In genomic region chr2:32904637-32905036, GRCm38 (mm10) we compare ENCODE assay signal across 19 mouse cellular contexts. TPM values are rescaled to one million over a fixed set of nuclear protein-coding genes. Genes with fewer than 3 reads are reported as not detected.
A peak's percentile ranks its signal among the peaks of the same experiment; 100 is the strongest.
DNase-seq lines count a peak whose midpoint lies in the region; ATAC-seq and TF ChIP-seq lines count a peak whose summit lies in the region.
"Had no signal": no experiment of that assay in that cellular context is flagged by ENCODE, and none has a peak within 500 bp of the region (broad histone marks: within the 10 kb centered on the region; RNA-seq: fewer than 3 reads in every experiment).

No protein-coding gene starts in this region.

- peak overlapping the region; percentile 15; the same call in 1 of the 2 replicates for H3K4me2 ChIP-seq in intestine, embryonic 15.5 days (replicated peaks)
- H3K4me2 ChIP-seq in intestine, postnatal 0 days (replicated peaks; ENCODE audit: low read depth) = no peak overlapping the region
- H3K4me2 ChIP-seq in liver, embryonic 16.5 days (ENCODE audit: low read depth, low read length) = no peak overlapping the region
- no peak overlapping the region for H3K4me2 ChIP-seq in hindbrain, embryonic 11.5 days (replicated peaks; ENCODE audit: low read depth, low read length)
- H3K4me2 ChIP-seq: embryonic facial prominence, embryonic 13.5 days; limb, embryonic 12.5 days; midbrain, embryonic 11.5 days had no signal

- no peak for ATAC-seq in intestine, embryonic 15.5 days
- no peak for ATAC-seq in intestine, postnatal 0 days
- ATAC-seq in liver, embryonic 16.5 days (ENCODE audit: low read depth) = peak; percentile 81
- no peak for ATAC-seq in hindbrain, embryonic 11.5 days (ENCODE audit: low FRiP score)

- peak overlapping the region; percentile 38 for H3K27ac ChIP-seq in intestine, embryonic 15.5 days
- H3K27ac ChIP-seq in intestine, postnatal 0 days (ENCODE audit: low read depth, low read length) = no peak overlapping the region
- H3K27ac ChIP-seq in liver, embryonic 16.5 days (ENCODE audit: low read length) = peak overlapping the region; percentile 39; the same call in 1 of the 2 replicates
- H3K27ac ChIP-seq in hindbrain, embryonic 11.5 days (ENCODE audit: low read depth, low read length) = no peak overlapping the region
- H3K27ac ChIP-seq: embryonic facial prominence, embryonic 13.5 days had no signal

- peaks cover 2% of the 10 kb centered on the region; the same call in 1 of the 2 replicates for H3K36me3 ChIP-seq in intestine, embryonic 15.5 days
- H3K36me3 ChIP-seq in intestine, postnatal 0 days (ENCODE audit: control insufficient read depth, insufficient read depth) = peaks cover 11% of the 10 kb centered on the region; the same call in 1 of the 2 replicates
- no peaks in the 10 kb centered on the region for H3K36me3 ChIP-seq in liver, embryonic 16.5 days (ENCODE audit: control insufficient read depth, insufficient read depth)
- H3K36me3 ChIP-seq in hindbrain, embryonic 11.5 days (ENCODE audit: control insufficient read depth, insufficient read depth, low read length) = no peaks in the 10 kb centered on the region
- H3K36me3 ChIP-seq: G1E had no signal

- H3K4me1 ChIP-seq in intestine, embryonic 15.5 days (replicated peaks) = peaks cover 52% of the 10 kb centered on the region
- H3K4me1 ChIP-seq in intestine, postnatal 0 days (replicated peaks; ENCODE audit: control insufficient read depth, insufficient read depth, low read length) = no peaks in the 10 kb centered on the region
- peaks cover 31% of the 10 kb centered on the region for H3K4me1 ChIP-seq in liver, embryonic 16.5 days (ENCODE audit: control insufficient read depth, low read depth, low read length)
- peaks cover 6% of the 10 kb centered on the region for H3K4me1 ChIP-seq in hindbrain, embryonic 11.5 days (replicated peaks; ENCODE audit: control insufficient read depth, insufficient read depth, low read length)

- no peaks in the 10 kb centered on the region for H3K27me3 ChIP-seq in intestine, embryonic 15.5 days (replicated peaks)
- H3K27me3 ChIP-seq in intestine, postnatal 0 days (replicated peaks; ENCODE audit: control insufficient read depth, insufficient read depth, low read length) = no peaks in the 10 kb centered on the region
- no peaks in the 10 kb centered on the region for H3K27me3 ChIP-seq in liver, embryonic 16.5 days (ENCODE audit: control insufficient read depth, insufficient read depth, low read depth, low read length)
- no peaks in the 10 kb centered on the region for H3K27me3 ChIP-seq in hindbrain, embryonic 11.5 days (ENCODE audit: control insufficient read depth, insufficient read depth, low read length)
- H3K27me3 ChIP-seq: embryonic facial prominence, embryonic 13.5 days; limb, embryonic 12.5 days had no signal

- H3K9ac ChIP-seq in intestine, embryonic 15.5 days = no peak overlapping the region
- H3K9ac ChIP-seq in intestine, postnatal 0 days (ENCODE audit: low read depth, low read length) = no peak overlapping the region
- no peak overlapping the region for H3K9ac ChIP-seq in liver, embryonic 16.5 days (ENCODE audit: low read depth, low read length)
- no peak overlapping the region for H3K9ac ChIP-seq in hindbrain, embryonic 11.5 days (ENCODE audit: low read depth, low read length)
- H3K9ac ChIP-seq: embryonic facial prominence, embryonic 13.5 days; limb, embryonic 12.5 days had no signal

- WGBS in intestine, embryonic 15.5 days = 65% methylated on average over 5 of the region's 5 CpGs
- WGBS in intestine, postnatal 0 days = 51% methylated on average over 5 of the region's 5 CpGs
- WGBS in liver, embryonic 16.5 days (ENCODE audit: insufficient replicate concordance) = 24% methylated on average over 5 of the region's 5 CpGs
- WGBS in hindbrain, embryonic 11.5 days = 87% methylated on average over 5 of the region's 5 CpGs

- no peak for TF ChIP-seq CTCF in intestine, postnatal 0 days (IDR thresholded peaks at IDR 0.05; ENCODE audit: low read depth)

- DNase-seq in urinary bladder, postnatal 14 days (ENCODE audit: low spot score) = peak; percentile 46
- DNase-seq in urinary bladder, postnatal 10 days (ENCODE audit: low spot score) = no peak
- peak; percentile 66 for DNase-seq in yolk sac, embryonic 10.5 days (ENCODE audit: low spot score)
- DNase-seq in adrenal gland, adult 18-20 months (ENCODE audit: low spot score in 2 of 2) = no peak
- no peak for DNase-seq in hindbrain, embryonic 11.5 days (ENCODE audit: low spot score)
- DNase-seq: adrenal gland, adult 8-10 months; cerebellum, adult 18-20 months; gastrocnemius, postnatal 36 days; heart, postnatal 36 days; kidney, postnatal 14 days; right cerebral cortex, postnatal 4 days; thymus, postnatal 14 days had no signal

- H3K9me3 ChIP-seq in intestine, embryonic 15.5 days = no peaks in the 10 kb centered on the region
- H3K9me3 ChIP-seq in intestine, postnatal 0 days (ENCODE audit: control insufficient read depth) = no peaks in the 10 kb centered on the region
- H3K9me3 ChIP-seq in liver, embryonic 16.5 days (replicated peaks; ENCODE audit: control insufficient read depth, low read length) = no peaks in the 10 kb centered on the region
- no peaks in the 10 kb centered on the region for H3K9me3 ChIP-seq in hindbrain, embryonic 11.5 days (ENCODE audit: control insufficient read depth, low read length)
- H3K9me3 ChIP-seq: embryonic facial prominence, embryonic 13.5 days; G1E; limb, embryonic 12.5 days had no signal

- no peak overlapping the region for H3K4me3 ChIP-seq in intestine, embryonic 15.5 days (replicated peaks)
- no peak overlapping the region for H3K4me3 ChIP-seq in intestine, postnatal 0 days (ENCODE audit: low read depth, low read length)
- H3K4me3 ChIP-seq in liver, embryonic 16.5 days (ENCODE audit: low read depth, low read length) = no peak overlapping the region
- H3K4me3 ChIP-seq in hindbrain, embryonic 11.5 days (ENCODE audit: low read depth, low read length) = no peak overlapping the region
- H3K4me3 ChIP-seq: embryonic facial prominence, embryonic 13.5 days; limb, embryonic 12.5 days had no signal

RNA-seq across cellular contexts. Expression of gene Fam129b, which starts 28.7 kb away (rescaled TPM):
- polyA plus RNA-seq in intestine, embryonic 15.5 days (2015; fragmentation: Nextera tagmentation; extraction: Ambion mirVana) = 40.4 and 42.2 TPM in 2 replicates
- 13.9 and 15.3 TPM in 2 replicates for polyA plus RNA-seq in intestine, postnatal 0 days (2015; fragmentation: Nextera tagmentation; extraction: Ambion mirVana)
- 9.4 and 11.9 TPM in 2 replicates for polyA plus RNA-seq in liver, embryonic 16.5 days (2015; fragmentation: Nextera tagmentation; extraction: Ambion mirVana)
- total RNA-seq in adrenal gland, adult 18-20 months (2021) = 10 to 100 TPM; 19.1 to 32.7 TPM
- 11.6 and 13.1 TPM in 2 replicates for polyA plus RNA-seq in hindbrain, embryonic 11.5 days (2014; fragmentation: Nextera tagmentation; extraction: Ambion mirVana)

RNA-seq across cellular contexts. Expression of gene Rpl12, which starts 56.7 kb away (rescaled TPM):
- 185 and 190 TPM in 2 replicates for polyA plus RNA-seq in intestine, embryonic 15.5 days (2015; fragmentation: Nextera tagmentation; extraction: Ambion mirVana)
- polyA plus RNA-seq in intestine, postnatal 0 days (2015; fragmentation: Nextera tagmentation; extraction: Ambion mirVana) = 90.6 and 103 TPM in 2 replicates
- polyA plus RNA-seq in liver, embryonic 16.5 days (2015; fragmentation: Nextera tagmentation; extraction: Ambion mirVana) = 74.4 and 77.2 TPM in 2 replicates
- 100 to 1,000 TPM; 162 to 167 TPM for total RNA-seq in adrenal gland, adult 18-20 months (2021)
- 129 and 134 TPM in 2 replicates for polyA plus RNA-seq in hindbrain, embryonic 11.5 days (2014; fragmentation: Nextera tagmentation; extraction: Ambion mirVana)

RNA-seq across cellular contexts. Expression of gene Lrsam1, which starts 56.8 kb away (rescaled TPM):
- 7.2 and 7.7 TPM in 2 replicates for polyA plus RNA-seq in intestine, embryonic 15.5 days (2015; fragmentation: Nextera tagmentation; extraction: Ambion mirVana)
- polyA plus RNA-seq in intestine, postnatal 0 days (2015; fragmentation: Nextera tagmentation; extraction: Ambion mirVana) = 4.3 and 4.4 TPM in 2 replicates
- 1.9 and 2.2 TPM in 2 replicates for polyA plus RNA-seq in liver, embryonic 16.5 days (2015; fragmentation: Nextera tagmentation; extraction: Ambion mirVana)
- 10 to 100 TPM; 16.6 to 23.4 TPM for total RNA-seq in adrenal gland, adult 18-20 months (2021)
- polyA plus RNA-seq in hindbrain, embryonic 11.5 days (2014; fragmentation: Nextera tagmentation; extraction: Ambion mirVana) = 8.0 and 8.7 TPM in 2 replicates

RNA-seq across cellular contexts. Expression of gene Stxbp1, which starts 57.6 kb away (rescaled TPM):
- 21.2 and 22.1 TPM in 2 replicates for polyA plus RNA-seq in intestine, embryonic 15.5 days (2015; fragmentation: Nextera tagmentation; extraction: Ambion mirVana)
- polyA plus RNA-seq in intestine, postnatal 0 days (2015; fragmentation: Nextera tagmentation; extraction: Ambion mirVana) = 12.1 and 12.2 TPM in 2 replicates
- polyA plus RNA-seq in liver, embryonic 16.5 days (2015; fragmentation: Nextera tagmentation; extraction: Ambion mirVana) = 2.6 and 2.9 TPM in 2 replicates
- total RNA-seq in adrenal gland, adult 18-20 months (2021) = 10 to 100 TPM; 22.1 to 36.6 TPM
- polyA plus RNA-seq in hindbrain, embryonic 11.5 days (2014; fragmentation: Nextera tagmentation; extraction: Ambion mirVana) = 62.8 and 64.7 TPM in 2 replicates

Comparison
In these comparisons a context has a peak if more than half of its experiments do, and no peak if none do; other contexts are left out.
1. H3K27ac ChIP-seq: peak in intestine, embryonic 15.5 days (single experiment) and liver, embryonic 16.5 days (single experiment); none in intestine, postnatal 0 days (single experiment) and hindbrain, embryonic 11.5 days (single experiment).
2. DNase-seq: peak in urinary bladder, postnatal 14 days (single experiment) and yolk sac, embryonic 10.5 days (single experiment); none in urinary bladder, postnatal 10 days (single experiment), adrenal gland, adult 18-20 months (0 of 2) and hindbrain, embryonic 11.5 days (single experiment).